Mouse (Mus musculus): ENCODE results near the gene Esd. TPM values are rescaled to one million over a fixed set of nuclear protein-coding genes. Genes with fewer than 3 reads are reported as not detected.

Gene Esd
- total RNA-seq (2023) = 10 to 100 TPM; 61.6 to 71.8 TPM

DNA sequence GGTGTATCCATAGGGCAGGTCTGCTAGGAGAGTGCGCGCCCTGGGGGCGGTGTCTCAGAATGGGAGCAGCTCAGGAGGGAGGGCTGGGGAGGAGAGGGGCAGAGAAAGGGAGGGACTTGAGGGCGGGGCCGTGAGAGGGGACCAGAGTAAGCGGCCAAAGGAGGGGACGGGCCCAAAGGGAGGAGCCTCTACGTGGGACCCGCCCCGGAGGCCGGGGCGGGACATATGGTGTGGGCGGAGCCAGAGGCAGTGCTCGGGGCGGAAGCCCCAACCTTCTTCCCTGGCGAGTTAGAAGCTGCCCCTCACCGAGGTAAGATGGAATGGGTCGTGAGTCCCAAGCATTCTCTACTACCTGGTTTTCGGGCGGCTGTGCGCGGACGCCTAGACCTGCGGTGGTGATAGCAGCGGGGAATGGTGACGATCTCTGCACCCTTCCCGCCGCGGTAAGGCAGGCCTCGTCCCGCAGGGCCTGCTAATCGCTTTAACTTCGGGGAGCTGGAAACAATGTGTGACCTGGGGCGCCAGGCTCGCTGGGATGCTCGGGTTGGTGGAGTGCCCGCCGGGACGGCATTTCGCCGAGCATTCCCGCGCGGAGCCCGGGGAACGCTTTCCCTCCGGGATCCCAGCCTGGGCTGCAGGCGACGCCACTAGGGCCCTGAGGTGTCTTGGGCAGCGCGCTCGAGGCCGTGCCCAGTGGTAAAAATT is at the start of gene Esd:
Gene Esd, plus strand, starts transcription at position 219 of the 705 bp plus-strand sequence.

Other genes starting within 250 kb of the Esd start
- not detected for gene Htr2a, start 91.5 kb upstream of the Esd start, total RNA-seq (2023)
- gene Lrch1, start 215.6 kb downstream of the Esd start, total RNA-seq (2023) = 100 to 1,000 TPM; 104 to 141 TPM

All from B cell, adult 67 days (primary cell).